Mouse (Mus musculus) forebrain, postnatal 0 days (tissue): ENCODE measurements around the gene Polr2m. TPM values are rescaled to one million over a fixed set of nuclear protein-coding genes. Genes with fewer than 3 reads are reported as not detected.
A peak's percentile ranks its signal among the peaks of the same experiment; 100 is the strongest.

Experiments
- ATAC-seq: fragments of 200-750 bp; cut with Nextera tagmentation; 2 replicates; pipeline ENCODE4 v1.8.0; 2017; ENCODE audit warnings: mild to moderate bottlenecking, moderate library complexity
- DNase-seq: peaks from one replicate; pipeline ENCODE4 v3.0.0-alpha.2; 2015
- H3K27ac ChIP-seq: fragments of 300-500 bp; sonication (generic); 2 replicates; pipeline ENCODE4 v1.5.1; 2014; ENCODE audit warnings: low read depth, mild to moderate bottlenecking, antibody characterized with exemption, low read length, moderate library complexity, mixed read lengths
- H3K27me3 ChIP-seq: fragments of 300-500 bp; sonication (generic); 2 replicates; pipeline ENCODE4 v1.6.1; 2014; ENCODE audit warnings: mild to moderate bottlenecking, low read length, mixed read lengths; ENCODE audit not compliant: insufficient read depth
- H3K36me3 ChIP-seq: fragments of 300-500 bp; sonication (generic); 2 replicates; pipeline ENCODE4 v1.6.1; 2014; ENCODE audit warnings: mild to moderate bottlenecking, moderate library complexity; ENCODE audit not compliant: insufficient read depth
- H3K4me1 ChIP-seq: fragments of 300-500 bp; sonication (generic); 2 replicates; pipeline ENCODE4 v1.6.1; 2014; ENCODE audit warnings: antibody characterized with exemption; ENCODE audit not compliant: insufficient read depth
- H3K4me2 ChIP-seq: fragments of 300-500 bp; sonication (generic); 2 replicates; pipeline ENCODE4 v1.6.1; 2014; ENCODE audit warnings: low read depth, mild to moderate bottlenecking, moderate library complexity
- H3K4me3 ChIP-seq: fragments of 300-500 bp; sonication (generic); 2 replicates; pipeline ENCODE4 v1.5.1; 2014; ENCODE audit warnings: low read depth, low read length, mixed read lengths
- H3K9ac ChIP-seq: fragments of 300-500 bp; sonication (generic); 2 replicates; pipeline ENCODE4 v1.6.1; 2014; ENCODE audit warnings: mild to moderate bottlenecking
- H3K9me3 ChIP-seq: fragments of 300-500 bp; sonication (generic); 2 replicates; pipeline ENCODE4 v1.6.1; 2016; ENCODE audit warnings: low read length
- CTCF ChIP-seq: sonication (generic); IDR thresholded peaks from 2 replicates; pipeline ENCODE4 v1.5.1; 2016; ENCODE audit warnings: antibody characterized with exemption, control low read depth, low read depth
- WGBS: fragments of 180-500 bp; shearing (Covaris S2); extraction: QIAGEN DNeasy Blood & Tissue Kit; methylation state at CpG from one replicate; pipeline ENCODE4 v1.1.7; 2014; 5-methylcytosine and 5-hydroxymethylcytosine counted together
- polyA plus RNA-seq: library from polyadenylated mRNA; unstranded; fragments of >200 nt; fragmentation: Nextera tagmentation; extraction: Ambion mirVana; gene quantifications from 2 replicates; pipeline ENCODE4 v1.2.1, GENCODE M21; 2015
- total RNA-seq: library from RNA; depleted of rRNA; stranded (reverse); fragments of >200 nt; gene quantifications from 2 replicates; pipeline ENCODE4 v1.2.3, GENCODE M21; 2014

The Polr2m gene
- total and polyA plus RNA-seq, 2 experiments from 2014 or later: 218 to 279 TPM

- no peak for TF ChIP-seq CTCF
- Histone ChIP-seq H3K4me3 (no peak overlapping the region), H3K9me3 (no peaks in the 10 kb centered on the region), H3K9ac (no peak overlapping the region), H3K27me3 (no peaks in the 10 kb centered on the region), H3K4me1 (no peaks in the 10 kb centered on the region), H3K27ac (no peak overlapping the region), H3K4me2 (no peak overlapping the region), H3K36me3 (peaks cover 54% of the 10 kb centered on the region)
- DNase-seq (no peak), ATAC-seq (no peak)
- 89% methylated on average over 4 of the region's 4 CpGs for WGBS
Measured at GRCm38 (mm10) chr9:71475536-71475935, 10.2 kb downstream of the Polr2m start.

- DNase-seq: no peak
- Histone ChIP-seq H3K9ac (no peak overlapping the region), H3K4me1 (no peaks in the 10 kb centered on the region), H3K4me3 (no peak overlapping the region), H3K27ac (no peak overlapping the region), H3K36me3 (no peaks in the 10 kb centered on the region), H3K27me3 (no peaks in the 10 kb centered on the region), H3K4me2 (no peak overlapping the region), H3K9me3 (no peaks in the 10 kb centered on the region)
- TF ChIP-seq CTCF: no peak
- 64% methylated on average over 4 of the region's 4 CpGs for WGBS
- no peak for ATAC-seq
Measured at GRCm38 (mm10) chr9:71467434-71467833, 18.3 kb downstream of the Polr2m start.

- TF ChIP-seq CTCF: peak; percentile 74
- DNase-seq: peak; percentile 31
- WGBS: 85% methylated on average over 3 of the region's 3 CpGs
Measured at GRCm38 (mm10) chr9:71466111-71466510, 19.6 kb downstream of the Polr2m start.

GRCm38 (mm10) chr9:71463072-71463667 is 22.6 kb downstream of the Polr2m start:
- H3K4me1 ChIP-seq: no peaks in the 10 kb centered on the region
- H3K27me3 ChIP-seq: no peaks in the 10 kb centered on the region
- H3K4me2 ChIP-seq: no peak overlapping the region
- no peaks in the 10 kb centered on the region for H3K9me3 ChIP-seq
- H3K36me3 ChIP-seq: no peaks in the 10 kb centered on the region
- DNase-seq (peak; percentile 6), ATAC-seq (no peak)
- H3K27ac ChIP-seq: no peak overlapping the region
- no peak overlapping the region for H3K9ac ChIP-seq
- WGBS: 63% methylated on average over 13 of the region's 13 CpGs
- no peak overlapping the region for H3K4me3 ChIP-seq
- no peak for TF ChIP-seq CTCF

More at GRCm38 (mm10) chr9:71466111-71466510, 19.6 kb downstream of the Polr2m start:
- H3K27ac ChIP-seq: no peak overlapping the region
- no peaks in the 10 kb centered on the region for H3K27me3 ChIP-seq
- no peaks in the 10 kb centered on the region for H3K9me3 ChIP-seq
- no peak overlapping the region for H3K9ac ChIP-seq
- ATAC-seq: no peak
- no peak overlapping the region for H3K4me3 ChIP-seq
- no peak overlapping the region for H3K4me2 ChIP-seq
- H3K36me3 ChIP-seq: no peaks in the 10 kb centered on the region
- H3K4me1 ChIP-seq: no peaks in the 10 kb centered on the region

- TF ChIP-seq CTCF: no peak
- H3K9me3 ChIP-seq: no peaks in the 10 kb centered on the region
- no peak overlapping the region for H3K9ac ChIP-seq
- H3K4me1 ChIP-seq: no peaks in the 10 kb centered on the region
- DNase-seq: no peak
- no peak overlapping the region for H3K4me3 ChIP-seq
- H3K27ac ChIP-seq: no peak overlapping the region
- H3K27me3 ChIP-seq: no peaks in the 10 kb centered on the region
- 88% methylated on average over 4 of the region's 4 CpGs for WGBS
- no peaks in the 10 kb centered on the region for H3K36me3 ChIP-seq
- ATAC-seq: no peak
- H3K4me2 ChIP-seq: no peak overlapping the region
Measured at GRCm38 (mm10) chr9:71456738-71457137, 29.0 kb downstream of the Polr2m start.

GRCm38 (mm10) chr9:71453917-71454316 is 31.8 kb downstream of the Polr2m start:
- Histone ChIP-seq H3K9ac (no peak overlapping the region), H3K27ac (no peak overlapping the region), H3K36me3 (no peaks in the 10 kb centered on the region), H3K9me3 (no peaks in the 10 kb centered on the region), H3K4me2 (no peak overlapping the region), H3K4me3 (no peak overlapping the region), H3K27me3 (no peaks in the 10 kb centered on the region), H3K4me1 (no peaks in the 10 kb centered on the region)
- 72% methylated on average over 5 of the region's 5 CpGs for WGBS
- no peak for TF ChIP-seq CTCF
- ATAC-seq: no peak
- no peak for DNase-seq

GRCm38 (mm10) chr9:71453352-71453751 is 32.4 kb downstream of the Polr2m start:
- Histone ChIP-seq H3K27me3 (no peaks in the 10 kb centered on the region), H3K4me1 (no peaks in the 10 kb centered on the region), H3K4me3 (no peak overlapping the region), H3K36me3 (no peaks in the 10 kb centered on the region), H3K9me3 (no peaks in the 10 kb centered on the region), H3K27ac (no peak overlapping the region), H3K9ac (no peak overlapping the region), H3K4me2 (no peak overlapping the region)
- no peak for ATAC-seq
- no peak for TF ChIP-seq CTCF
- WGBS: 84% methylated on average over 5 of the region's 5 CpGs
- DNase-seq: no peak

- Histone ChIP-seq H3K4me3 (no peak overlapping the region), H3K4me1 (no peaks in the 10 kb centered on the region), H3K4me2 (no peak overlapping the region), H3K27me3 (no peaks in the 10 kb centered on the region), H3K36me3 (no peaks in the 10 kb centered on the region), H3K9ac (no peak overlapping the region), H3K27ac (no peak overlapping the region), H3K9me3 (no peaks in the 10 kb centered on the region)
- DNase-seq (no peak), ATAC-seq (no peak)
- TF ChIP-seq CTCF: no peak
- WGBS: 81% methylated on average over 6 of the region's 6 CpGs
Measured at GRCm38 (mm10) chr9:71450626-71451025, 35.1 kb downstream of the Polr2m start.
